Mouse (Mus musculus): ENCODE results near the gene Bud13. TPM values are rescaled to one million over a fixed set of nuclear protein-coding genes. Genes with fewer than 3 reads are reported as not detected.

Bud13 gene
- total and polyA plus RNA-seq, 3 experiments = 13.9 to 26.3 TPM; not detected in 1

- no peak for TF ChIP-seq TBP (IDR thresholded peaks at IDR 0.05; ENCODE audit: low read depth, low read length)
- no peak for TF ChIP-seq CTCF (IDR thresholded peaks at IDR 0.05 in 2 of 3, conservative IDR thresholded peaks at IDR 0.05 in 1 of 3; ENCODE audit: control insufficient read depth in 1 of 3, insufficient read depth in 1 of 3, low read depth in 2 of 3, low read length in 3 of 3, poor library complexity in 1 of 3, severe bottlenecking in 1 of 3)
- no peak for TF ChIP-seq TAL1 (IDR thresholded peaks at IDR 0.05; ENCODE audit: low read length)
- TF ChIP-seq SIN3A (IDR thresholded peaks at IDR 0.05; ENCODE audit: low read length) = no peak
- TF ChIP-seq MAX (IDR thresholded peaks at IDR 0.05; ENCODE audit: low read length) = no peak
- TF ChIP-seq MAFK (IDR thresholded peaks at IDR 0.05; ENCODE audit: borderline replicate concordance, low read depth, low read length) = no peak
- no peak for TF ChIP-seq POLR2AphosphoS5 (IDR thresholded peaks at IDR 0.05; ENCODE audit: borderline replicate concordance, low read depth, low read length)
- TF ChIP-seq MXI1 (IDR thresholded peaks at IDR 0.05; ENCODE audit: low read depth, low read length) = no peak
- no peak for TF ChIP-seq GABPA (IDR thresholded peaks at IDR 0.05; ENCODE audit: low read depth, low read length)
- TF ChIP-seq ZKSCAN1 (IDR thresholded peaks at IDR 0.05; ENCODE audit: low read depth, low read length) = no peak
- no peak for TF ChIP-seq TCF12 (IDR thresholded peaks at IDR 0.05; ENCODE audit: low read depth, low read length)
- no peak for TF ChIP-seq E2F4 (IDR thresholded peaks at IDR 0.05; ENCODE audit: borderline replicate concordance, low read depth, low read length)
- no peak for TF ChIP-seq MEF2A (IDR thresholded peaks at IDR 0.05; ENCODE audit: extremely low read depth, insufficient replicate concordance, low read depth, low read length, poor library complexity, severe bottlenecking)
- TF ChIP-seq USF2 (IDR thresholded peaks at IDR 0.05; ENCODE audit: borderline replicate concordance in 1 of 2, insufficient read depth in 1 of 2, low read depth in 1 of 2, low read length in 2 of 2) = no peak
- no peak for TF ChIP-seq CHD1 (IDR thresholded peaks at IDR 0.05; ENCODE audit: low read depth, low read length)
- TF ChIP-seq ZNF384 (IDR thresholded peaks at IDR 0.05; ENCODE audit: low read depth, low read length) = no peak
- TF ChIP-seq POLR2AphosphoS2 (IDR thresholded peaks at IDR 0.05; ENCODE audit: low read length) = no peak
- Histone ChIP-seq H3K27ac (ENCODE audit: control insufficient read depth, low read depth, low read length) (no peak overlapping the region), H3K4me1 (ENCODE audit: control insufficient read depth in 1 of 2, insufficient read depth in 2 of 2, low read length in 2 of 2) (no peaks in the 10 kb centered on the region), H3K27me3 (ENCODE audit: control insufficient read depth in 1 of 2, insufficient read depth in 2 of 2, low read length in 2 of 2) (no peaks in the 10 kb centered on the region; a peak in 3 of 4 replicates), H3K9me3 (replicated peaks; ENCODE audit: insufficient read depth, low read length) (no peaks in the 10 kb centered on the region), H3K4me3 (ENCODE audit: control insufficient read depth in 1 of 2, insufficient read depth in 1 of 2, low read depth in 2 of 2, low read length in 2 of 2) (no peak overlapping the region), H3K36me3 (ENCODE audit: control insufficient read depth in 1 of 2, insufficient read depth in 2 of 2, low read length in 2 of 2) (no peaks in the 10 kb centered on the region), H3K9ac (ENCODE audit: control insufficient read depth, low read depth, low read length, poor library complexity, severe bottlenecking) (no peak overlapping the region), H3K79me2 (ENCODE audit: control insufficient read depth, insufficient read depth, low read length, poor library complexity) (no peaks in the 10 kb centered on the region)
- no peak for DNase-seq (ENCODE audit: low read depth, low spot score)
These were observed 55.1 kb downstream of the Bud13 start for GRCm38 (mm10) chr9:46337852-46338291.

DNA sequence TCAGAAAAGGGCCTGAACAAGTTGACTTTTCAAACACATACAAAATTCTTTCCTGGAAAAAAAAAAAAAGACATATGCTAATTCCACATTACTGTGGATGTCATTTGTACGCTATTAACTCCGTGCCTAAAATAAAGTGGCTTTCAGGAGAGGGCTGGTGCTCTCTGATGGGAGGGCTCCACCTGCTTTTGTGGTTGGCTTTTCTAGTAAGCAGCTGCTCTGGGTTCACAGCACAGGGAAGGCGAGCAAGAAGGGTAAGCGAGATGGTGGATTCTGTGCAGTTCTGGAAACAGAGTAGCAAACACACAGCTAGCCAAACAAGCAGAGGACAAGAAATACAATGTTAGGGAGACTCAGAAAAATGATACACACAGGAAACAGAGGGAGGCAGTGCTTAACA is 55.6 kb downstream of the Bud13 start:
- Histone ChIP-seq H3K36me3 (ENCODE audit: control insufficient read depth in 1 of 2, insufficient read depth in 2 of 2, low read length in 2 of 2) (no peaks in the 10 kb centered on the region), H3K4me3 (ENCODE audit: control insufficient read depth in 1 of 2, insufficient read depth in 1 of 2, low read depth in 2 of 2, low read length in 2 of 2) (no peak overlapping the region), H3K79me2 (ENCODE audit: control insufficient read depth, insufficient read depth, low read length, poor library complexity) (no peaks in the 10 kb centered on the region), H3K27me3 (ENCODE audit: control insufficient read depth in 1 of 2, insufficient read depth in 2 of 2, low read length in 2 of 2) (peaks cover 0 to 4% of the 10 kb centered on the region in 2 experiments; a peak in 3 of 4 replicates), H3K27ac (ENCODE audit: control insufficient read depth, low read depth, low read length) (no peak overlapping the region), H3K9ac (ENCODE audit: control insufficient read depth, low read depth, low read length, poor library complexity, severe bottlenecking) (no peak overlapping the region), H3K9me3 (replicated peaks; ENCODE audit: insufficient read depth, low read length) (no peaks in the 10 kb centered on the region), H3K4me1 (ENCODE audit: control insufficient read depth in 1 of 2, insufficient read depth in 2 of 2, low read length in 2 of 2) (no peaks in the 10 kb centered on the region)
- DNase-seq (ENCODE audit: low read depth, low spot score) = no peak
- TF ChIP-seq POLR2AphosphoS5 (IDR thresholded peaks at IDR 0.05; ENCODE audit: borderline replicate concordance, low read depth, low read length) (no peak), E2F4 (IDR thresholded peaks at IDR 0.05; ENCODE audit: borderline replicate concordance, low read depth, low read length) (no peak), ELF1 (IDR thresholded peaks at IDR 0.05; ENCODE audit: low read depth, low read length) (no peak), HCFC1 (IDR thresholded peaks at IDR 0.05; ENCODE audit: low read depth, low read length) (no peak), GABPA (IDR thresholded peaks at IDR 0.05; ENCODE audit: low read depth, low read length) (no peak), MAFK (IDR thresholded peaks at IDR 0.05; ENCODE audit: borderline replicate concordance, low read depth, low read length) (no peak)

Data from MEL (cell line).